Mouse (Mus musculus) cerebellum, postnatal 4 days (tissue): ENCODE measurements around the gene Slc22a6.
A peak's percentile ranks its signal among the peaks of the same experiment; 100 is the strongest.

Experiments used
- DNase-seq, 2 experiments: peaks; one replicate each; pipeline ENCODE4 v3.0.0; 2022; ENCODE audit warnings: low spot score in 2 of 2, mixed read lengths in 1 of 2

Gene Slc22a6

GRCm38 (mm10) chr19:8611358-8612123, 6.3 kb upstream of the Slc22a6 start:
- no peak for DNase-seq

GRCm38 (mm10) chr19:8613111-8613510, 4.7 kb upstream of the Slc22a6 start:
- no peak for DNase-seq

GRCm38 (mm10) chr19:8614343-8614742, 3.5 kb upstream of the Slc22a6 start:
- DNase-seq, result no peak

DNA sequence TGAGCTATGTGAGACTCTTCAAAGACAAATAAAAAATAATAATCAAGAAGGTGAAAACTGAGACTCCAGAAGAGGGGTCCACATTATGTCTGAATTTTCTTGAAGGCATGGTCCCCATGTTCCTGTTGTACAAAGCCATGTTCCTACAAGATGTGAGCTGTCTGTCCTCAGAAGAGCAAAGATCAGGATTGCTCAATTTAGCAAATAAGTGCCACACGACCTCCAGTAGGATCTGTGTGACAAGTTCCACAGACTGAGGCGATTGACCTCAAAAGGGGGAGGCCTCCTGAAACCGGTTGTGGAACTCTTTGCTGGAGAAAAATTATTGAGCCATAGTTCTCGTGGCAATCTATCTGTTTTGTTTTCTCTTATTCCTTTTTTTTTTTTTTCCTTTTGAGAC, 1.5 kb upstream of the Slc22a6 start:
- no peak for DNase-seq

GRCm38 (mm10) chr19:8621098-8621497, 3.3 kb downstream of the Slc22a6 start:
- no peak for DNase-seq

DNA sequence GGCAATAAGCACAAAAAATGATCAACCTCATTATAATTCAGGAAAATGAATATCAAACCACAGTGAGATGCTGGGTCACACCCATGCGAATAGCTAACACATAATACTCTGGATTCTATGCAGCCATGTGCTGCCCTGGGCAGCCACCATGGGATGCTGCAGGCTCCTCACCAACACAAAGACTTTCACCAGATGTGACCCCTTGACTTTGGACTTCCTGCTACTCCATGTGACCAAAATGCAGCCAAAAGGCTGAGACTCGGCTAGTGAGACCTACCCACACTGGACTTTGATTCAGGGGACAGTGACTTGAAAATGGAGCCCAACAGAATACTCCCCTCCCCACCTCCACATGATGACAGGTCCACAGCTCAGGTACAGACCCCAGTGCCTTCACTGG, 12.4 kb downstream of the Slc22a6 start:
- no peak for DNase-seq

GRCm38 (mm10) chr19:8630826-8631225, 13.0 kb downstream of the Slc22a6 start:
- no peak for DNase-seq

DNA sequence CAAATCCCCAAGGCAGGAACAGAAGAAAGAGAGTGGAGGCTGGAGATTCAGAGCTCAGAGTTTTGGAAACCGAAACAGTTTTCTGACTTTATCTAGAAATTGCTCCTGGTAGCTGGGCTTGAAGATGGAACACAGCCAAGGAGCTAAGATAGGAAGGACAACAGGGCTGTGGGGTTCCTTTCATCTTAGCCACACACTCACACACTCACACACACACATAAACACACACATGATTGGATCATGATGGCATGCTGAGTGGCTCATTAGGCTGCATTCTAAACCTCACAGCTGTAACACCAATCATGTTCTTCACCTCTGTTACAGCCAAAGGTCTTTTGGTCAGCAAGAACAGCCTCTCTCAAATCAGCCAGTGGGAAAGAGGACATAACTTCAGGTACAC, 14.2 kb downstream of the Slc22a6 start:
- DNase-seq, result no peak

DNA sequence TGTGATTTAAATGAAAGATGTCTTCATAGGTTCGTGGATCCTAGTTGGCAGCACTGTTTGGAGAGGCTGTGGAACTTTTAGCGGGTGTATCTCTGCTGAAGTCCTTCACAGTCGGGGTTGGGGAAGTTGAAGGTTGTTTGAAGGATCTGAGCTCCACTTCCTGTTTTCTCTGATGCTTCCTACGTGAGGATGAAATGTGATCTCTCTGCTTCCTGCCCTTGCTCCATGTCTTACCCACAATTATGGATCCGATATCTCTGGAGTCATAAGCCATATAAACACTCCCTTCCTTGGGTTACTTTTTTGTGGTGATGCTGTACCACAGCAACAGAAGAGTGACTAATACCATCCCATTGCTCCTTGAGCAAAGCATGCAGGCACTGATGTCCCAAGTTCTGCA, 24.2 kb downstream of the Slc22a6 start:
- DNase-seq, result no peak

- no peak for DNase-seq
Measured at GRCm38 (mm10) chr19:8646393-8646792, 28.6 kb downstream of the Slc22a6 start.

DNA sequence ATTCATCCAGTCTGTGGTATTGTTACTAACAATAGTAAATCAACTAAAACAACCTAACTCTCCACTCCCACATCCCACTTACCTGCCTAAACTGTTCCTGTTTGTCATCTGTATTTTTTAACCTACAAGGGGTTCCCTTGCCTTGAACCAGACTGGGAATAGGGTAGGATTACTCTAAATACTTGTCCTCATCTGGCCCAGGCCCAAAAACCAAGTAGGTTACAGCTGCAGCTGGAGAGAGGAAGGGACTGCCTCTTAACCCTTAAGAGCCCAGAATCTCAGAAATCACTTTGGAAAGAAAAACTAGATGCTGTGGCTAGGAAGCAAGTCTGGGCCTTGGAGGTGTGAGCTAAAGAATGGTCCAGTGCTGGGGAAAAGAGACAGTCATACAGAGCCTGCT, 38.0 kb downstream of the Slc22a6 start:
- DNase-seq, result no peak

GRCm38 (mm10) chr19:8656341-8656740, 38.5 kb downstream of the Slc22a6 start:
- no peak for DNase-seq

DNA sequence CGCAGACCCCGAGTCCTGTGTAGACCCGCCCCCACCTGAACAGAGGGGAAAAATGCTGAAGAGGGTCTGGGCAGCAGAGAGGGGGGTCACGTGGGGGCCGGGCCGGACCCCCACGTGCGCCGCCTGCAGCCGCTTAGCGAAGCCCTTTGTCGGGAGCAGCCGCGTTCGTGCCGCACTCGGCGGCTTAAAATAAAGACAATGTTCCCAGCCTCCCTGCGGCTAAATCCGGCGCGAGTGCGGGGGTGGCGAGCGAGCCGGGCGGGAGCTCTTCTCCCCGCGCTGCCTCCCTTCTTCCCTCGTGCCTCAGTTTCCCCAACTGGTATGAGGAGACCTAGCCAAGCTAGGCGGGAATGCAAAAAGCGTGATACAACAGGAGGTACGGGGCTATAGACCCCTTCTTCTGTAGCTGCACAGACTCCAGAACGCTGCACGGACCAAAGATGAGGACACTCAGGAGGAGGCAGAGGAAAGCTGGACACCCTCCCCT, 44.0 kb downstream of the Slc22a6 start:
- DNase-seq, result peak in 1 of 2 experiments; percentile 36

GRCm38 (mm10) chr19:8662337-8662736, 44.5 kb downstream of the Slc22a6 start:
- peak in 1 of 2 experiments; percentile 53 for DNase-seq

DNA sequence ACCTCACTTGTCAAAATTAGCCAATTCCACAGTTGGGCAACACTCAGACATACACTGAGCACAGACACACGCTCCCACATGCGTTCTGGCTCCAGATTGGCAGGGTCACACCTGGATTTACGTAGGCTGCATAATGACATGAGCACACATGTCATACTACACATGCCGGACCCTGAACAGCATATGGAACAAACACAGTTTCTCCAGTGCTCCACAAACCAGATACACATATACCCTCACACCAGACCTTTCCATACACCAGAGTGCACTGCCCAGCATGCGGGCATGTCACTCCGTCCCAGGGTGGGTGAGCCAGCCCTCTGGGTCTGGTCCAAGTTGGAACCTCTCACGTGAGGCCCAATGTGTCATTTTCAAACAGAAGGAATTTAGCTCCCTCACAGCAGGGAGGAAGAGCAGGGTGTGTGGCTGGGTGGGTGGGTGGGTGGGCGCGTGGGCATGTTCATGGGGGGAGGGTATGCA, 45.6 kb downstream of the Slc22a6 start, which contains the start of gene Chrm1:
TSS of gene Chrm1 (plus strand) at position 430 of the 480 bp plus-strand sequence.
- no peak for DNase-seq

DNA sequence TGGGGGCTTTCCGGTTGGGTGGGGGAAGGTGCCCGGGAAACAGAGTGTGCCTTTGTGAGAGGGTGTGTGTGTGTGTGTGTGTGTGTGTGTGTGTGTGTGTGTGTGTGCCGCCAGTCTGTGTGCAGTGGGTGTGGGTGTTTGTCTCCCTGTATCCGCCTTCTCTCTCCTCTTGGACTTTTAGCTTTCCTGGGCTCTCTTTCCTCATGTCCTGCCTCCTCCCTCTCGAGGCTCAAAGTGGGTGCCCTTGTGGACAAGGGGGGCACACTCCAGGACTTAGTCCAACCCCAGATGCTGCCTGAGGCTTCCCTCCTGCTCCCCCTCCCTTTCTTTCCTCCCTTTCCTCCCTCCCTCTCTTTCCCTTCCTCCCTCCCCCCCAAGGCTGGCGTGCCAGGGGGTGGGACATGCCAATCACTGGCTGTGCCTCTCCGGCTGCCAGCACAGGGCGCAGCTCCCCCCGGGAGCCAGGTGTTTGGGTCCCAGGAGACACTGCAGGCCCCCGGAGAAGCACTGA, 46.1 kb downstream of the Slc22a6 start:
- DNase-seq, result no peak

DNA sequence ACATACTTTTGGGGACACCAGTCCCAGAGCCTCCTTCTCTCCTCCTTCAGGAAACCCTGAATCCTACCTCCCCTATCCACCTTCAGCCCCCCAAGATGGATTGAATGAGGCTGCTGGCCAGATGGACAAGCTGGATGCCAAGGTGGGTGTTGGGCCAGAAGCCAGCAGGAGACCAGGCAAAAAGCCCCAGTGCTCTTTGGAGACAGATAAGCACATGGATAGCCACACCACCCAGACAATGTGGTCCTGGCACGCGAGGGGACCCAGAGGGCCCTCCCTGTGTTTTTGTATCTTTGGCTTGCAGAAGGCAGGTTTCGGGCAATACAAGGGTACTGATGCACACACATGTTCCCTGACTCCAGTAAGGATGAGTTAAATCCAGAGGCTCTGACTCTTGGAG, 47.0 kb downstream of the Slc22a6 start:
- no peak for DNase-seq

DNA sequence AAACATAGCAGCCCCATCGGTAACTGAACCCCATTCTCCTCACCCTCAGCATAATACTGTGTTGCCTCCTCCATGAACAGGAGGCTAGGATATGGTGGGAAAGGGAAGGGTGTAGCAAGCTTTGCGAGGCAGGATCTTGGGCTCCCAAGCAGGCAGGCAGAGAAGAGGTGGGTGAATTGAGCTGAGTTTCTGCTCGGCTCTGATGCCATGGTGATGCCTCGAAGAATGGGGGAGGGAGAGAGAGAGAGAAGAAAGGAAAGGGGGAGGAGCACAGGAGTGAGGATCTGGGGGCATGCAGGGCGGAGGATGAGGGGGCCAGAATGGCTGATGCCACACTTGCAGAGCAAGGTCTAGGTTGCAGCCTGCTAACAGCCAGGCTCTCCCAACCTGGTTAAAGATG, 47.9 kb downstream of the Slc22a6 start:
- DNase-seq, result no peak

DNA sequence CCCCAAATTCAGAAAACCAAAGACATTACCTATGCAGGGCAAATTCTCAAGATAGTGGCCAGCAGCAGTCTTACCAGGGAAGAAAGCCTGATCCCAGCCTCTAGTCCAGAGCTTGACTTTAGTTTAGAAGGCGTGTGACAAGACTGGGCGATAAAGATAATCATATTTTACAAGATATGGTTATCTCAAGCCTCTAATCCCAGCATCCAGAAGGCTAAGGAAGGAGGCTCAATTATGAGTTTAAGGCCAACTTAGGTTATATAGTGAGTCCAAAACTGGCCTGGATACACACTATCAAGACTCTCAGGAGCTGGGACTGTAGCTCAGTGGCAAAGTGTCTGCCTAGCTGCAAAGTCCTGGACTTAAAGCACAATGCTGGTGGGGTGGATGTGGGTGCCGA, 55.0 kb downstream of the Slc22a6 start:
- DNase-seq, result no peak

DNA sequence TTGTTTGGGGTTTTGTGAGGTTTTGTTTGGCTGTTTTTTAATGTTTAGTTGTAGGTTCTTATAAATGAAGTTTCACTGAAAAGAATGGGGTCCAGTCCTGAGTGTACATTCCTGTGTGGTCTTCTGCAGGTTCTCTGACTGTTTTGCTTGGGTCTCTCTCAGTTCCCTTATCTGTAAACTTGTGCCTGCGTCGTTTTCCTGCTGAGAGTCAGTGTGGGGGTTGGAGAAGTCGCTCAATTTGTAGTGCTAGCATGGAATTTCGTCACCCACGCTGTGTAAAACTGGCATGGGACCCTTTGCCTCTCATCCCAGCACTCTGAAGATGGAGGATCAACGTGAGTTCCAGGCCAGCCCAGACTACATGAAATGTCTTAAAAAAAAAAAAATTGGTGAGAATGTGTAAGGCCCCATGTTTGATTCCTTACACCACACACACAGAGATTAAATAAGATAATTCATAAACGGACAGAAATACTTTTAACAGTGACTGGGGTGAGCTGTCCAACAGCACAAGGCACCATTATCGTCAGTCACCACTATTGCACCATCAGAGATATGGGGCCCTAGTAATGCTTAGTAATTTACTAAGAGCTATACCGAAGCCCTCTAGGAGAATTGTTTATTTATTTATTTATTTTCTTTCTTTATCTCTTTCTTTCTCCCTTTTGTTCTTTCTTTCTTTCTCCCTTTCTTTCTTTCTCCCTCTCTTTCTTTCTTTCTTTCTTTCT, 55.7 kb downstream of the Slc22a6 start:
- DNase-seq, result no peak
